Mouse (Mus musculus): ENCODE data around the gene Fasl. TPM values are rescaled to one million over a fixed set of nuclear protein-coding genes. Genes with fewer than 3 reads are reported as not detected.

Fasl gene
- polyA plus RNA-seq, 1 experiment from 2014 or later, result not detected

GRCm38 (mm10) chr1:161794447-161795211, 6.3 kb upstream of the Fasl start:
- ATAC-seq (ENCODE audit: insufficient number of reproducible peaks, insufficient read depth, low FRiP score, low read depth), result no peak
- Histone ChIP-seq H3K27me3 (ENCODE audit: control insufficient read depth, insufficient read depth, low read length) (no peaks in the 10 kb centered on the region), H3K36me3 (ENCODE audit: control insufficient read depth, insufficient read depth, low read length) (no peaks in the 10 kb centered on the region), H3K9ac (replicated peaks; ENCODE audit: low read depth, low read length) (no peak overlapping the region), H3K4me3 (ENCODE audit: low read depth, low read length) (no peak overlapping the region), H3K27ac (ENCODE audit: low read length) (no peak overlapping the region), H3K9me3 (ENCODE audit: control insufficient read depth, low read depth, low read length) (no peaks in the 10 kb centered on the region), H3K4me2 (replicated peaks; ENCODE audit: low read depth, low read length) (no peak overlapping the region), H3K4me1 (ENCODE audit: control insufficient read depth, insufficient read depth, low read length) (no peaks in the 10 kb centered on the region)
- 75% methylated on average over 10 of the region's 10 CpGs for WGBS

GRCm38 (mm10) chr1:161793321-161793720, 5.0 kb upstream of the Fasl start:
- Histone ChIP-seq H3K4me3 (ENCODE audit: low read depth, low read length) (no peak overlapping the region), H3K9ac (replicated peaks; ENCODE audit: low read depth, low read length) (no peak overlapping the region), H3K4me1 (ENCODE audit: control insufficient read depth, insufficient read depth, low read length) (no peaks in the 10 kb centered on the region), H3K9me3 (ENCODE audit: control insufficient read depth, low read depth, low read length) (no peaks in the 10 kb centered on the region), H3K27me3 (ENCODE audit: control insufficient read depth, insufficient read depth, low read length) (no peaks in the 10 kb centered on the region), H3K27ac (ENCODE audit: low read length) (no peak overlapping the region), H3K4me2 (replicated peaks; ENCODE audit: low read depth, low read length) (no peak overlapping the region), H3K36me3 (ENCODE audit: control insufficient read depth, insufficient read depth, low read length) (no peaks in the 10 kb centered on the region)
- ATAC-seq (ENCODE audit: insufficient number of reproducible peaks, insufficient read depth, low FRiP score, low read depth), result no peak
- WGBS, result 57% methylated on average over 3 of the region's 3 CpGs

DNA sequence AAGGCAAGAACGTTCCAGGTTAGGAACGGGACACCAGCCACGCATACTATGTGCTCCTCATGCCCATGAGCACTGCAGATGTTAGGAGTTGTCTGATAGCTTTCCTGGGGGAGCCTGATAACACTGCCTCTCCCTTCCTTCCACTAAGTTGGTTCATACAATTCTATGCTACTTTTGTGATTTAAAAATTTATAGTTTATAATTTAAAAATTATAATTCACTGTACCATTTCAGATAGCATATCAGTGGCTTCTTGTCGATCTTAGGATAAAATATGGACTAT, 4.3 kb upstream of the Fasl start:
- H3K4me1 ChIP-seq (ENCODE audit: control insufficient read depth, insufficient read depth, low read length), result no peaks in the 10 kb centered on the region
- 83% methylated on average over 4 of the region's 4 CpGs for WGBS
- no peak overlapping the region for H3K4me2 ChIP-seq (replicated peaks; ENCODE audit: low read depth, low read length)
- H3K4me3 ChIP-seq (ENCODE audit: low read depth, low read length), result no peak overlapping the region
- no peak overlapping the region for H3K27ac ChIP-seq (ENCODE audit: low read length)
- H3K27me3 ChIP-seq (ENCODE audit: control insufficient read depth, insufficient read depth, low read length), result no peaks in the 10 kb centered on the region
- no peak overlapping the region for H3K9ac ChIP-seq (replicated peaks; ENCODE audit: low read depth, low read length)
- ATAC-seq (ENCODE audit: insufficient number of reproducible peaks, insufficient read depth, low FRiP score, low read depth), result no peak
- no peaks in the 10 kb centered on the region for H3K36me3 ChIP-seq (ENCODE audit: control insufficient read depth, insufficient read depth, low read length)
- H3K9me3 ChIP-seq (ENCODE audit: control insufficient read depth, low read depth, low read length), result no peaks in the 10 kb centered on the region

- Histone ChIP-seq H3K4me3 (ENCODE audit: low read depth, low read length) (no peak overlapping the region), H3K9me3 (ENCODE audit: control insufficient read depth, low read depth, low read length) (no peaks in the 10 kb centered on the region), H3K27ac (ENCODE audit: low read length) (no peak overlapping the region), H3K4me2 (replicated peaks; ENCODE audit: low read depth, low read length) (no peak overlapping the region), H3K4me1 (ENCODE audit: control insufficient read depth, insufficient read depth, low read length) (no peaks in the 10 kb centered on the region), H3K9ac (replicated peaks; ENCODE audit: low read depth, low read length) (no peak overlapping the region), H3K27me3 (ENCODE audit: control insufficient read depth, insufficient read depth, low read length) (no peaks in the 10 kb centered on the region), H3K36me3 (ENCODE audit: control insufficient read depth, insufficient read depth, low read length) (no peaks in the 10 kb centered on the region)
- 88% methylated on average over 8 of the region's 8 CpGs for WGBS
- peak; percentile 65; the same call in 1 of the 2 replicates for ATAC-seq (ENCODE audit: insufficient number of reproducible peaks, insufficient read depth, low FRiP score, low read depth)
Measured at GRCm38 (mm10) chr1:161791854-161792686, 3.8 kb upstream of the Fasl start.

DNA sequence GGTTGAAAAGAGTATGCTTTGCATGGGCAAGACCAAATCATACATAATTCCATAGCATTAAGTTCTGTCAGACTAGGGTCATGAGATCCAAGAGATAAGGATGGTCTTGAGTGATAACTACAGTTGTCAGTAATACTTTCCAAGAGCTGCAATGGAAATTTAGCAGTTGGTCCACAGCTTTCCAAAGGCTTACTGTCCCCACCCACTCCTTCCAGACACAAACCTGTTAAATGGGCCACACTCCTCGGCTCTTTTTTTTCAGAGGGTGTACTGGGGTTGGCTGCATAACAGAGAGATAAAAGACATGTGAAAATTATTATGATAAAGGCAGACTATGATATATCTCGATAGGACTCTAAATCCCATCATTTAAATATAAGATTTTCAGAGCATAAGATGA, 5.6 kb downstream of the Fasl start:
- no peaks in the 10 kb centered on the region for H3K36me3 ChIP-seq (ENCODE audit: control insufficient read depth, insufficient read depth, low read length)
- H3K4me1 ChIP-seq (ENCODE audit: control insufficient read depth, insufficient read depth, low read length), result no peaks in the 10 kb centered on the region
- no peaks in the 10 kb centered on the region for H3K27me3 ChIP-seq (ENCODE audit: control insufficient read depth, insufficient read depth, low read length)
- no peak overlapping the region for H3K27ac ChIP-seq (ENCODE audit: low read length)
- no peak for ATAC-seq (ENCODE audit: insufficient number of reproducible peaks, insufficient read depth, low FRiP score, low read depth)
- H3K9me3 ChIP-seq (ENCODE audit: control insufficient read depth, low read depth, low read length), result no peaks in the 10 kb centered on the region
- 90% methylated on average over 2 of the region's 2 CpGs for WGBS
- H3K9ac ChIP-seq (replicated peaks; ENCODE audit: low read depth, low read length), result no peak overlapping the region
- H3K4me2 ChIP-seq (replicated peaks; ENCODE audit: low read depth, low read length), result no peak overlapping the region
- no peak overlapping the region for H3K4me3 ChIP-seq (ENCODE audit: low read depth, low read length)

GRCm38 (mm10) chr1:161781594-161781993, 6.7 kb downstream of the Fasl start:
- H3K4me2 ChIP-seq (replicated peaks; ENCODE audit: low read depth, low read length), result no peak overlapping the region
- H3K9me3 ChIP-seq (ENCODE audit: control insufficient read depth, low read depth, low read length), result no peaks in the 10 kb centered on the region
- H3K9ac ChIP-seq (replicated peaks; ENCODE audit: low read depth, low read length), result no peak overlapping the region
- no peak for ATAC-seq (ENCODE audit: insufficient number of reproducible peaks, insufficient read depth, low FRiP score, low read depth)
- H3K27me3 ChIP-seq (ENCODE audit: control insufficient read depth, insufficient read depth, low read length), result no peaks in the 10 kb centered on the region
- 90% methylated on average over 5 of the region's 5 CpGs for WGBS
- no peaks in the 10 kb centered on the region for H3K4me1 ChIP-seq (ENCODE audit: control insufficient read depth, insufficient read depth, low read length)
- no peak overlapping the region for H3K4me3 ChIP-seq (ENCODE audit: low read depth, low read length)
- no peaks in the 10 kb centered on the region for H3K36me3 ChIP-seq (ENCODE audit: control insufficient read depth, insufficient read depth, low read length)
- no peak overlapping the region for H3K27ac ChIP-seq (ENCODE audit: low read length)

DNA sequence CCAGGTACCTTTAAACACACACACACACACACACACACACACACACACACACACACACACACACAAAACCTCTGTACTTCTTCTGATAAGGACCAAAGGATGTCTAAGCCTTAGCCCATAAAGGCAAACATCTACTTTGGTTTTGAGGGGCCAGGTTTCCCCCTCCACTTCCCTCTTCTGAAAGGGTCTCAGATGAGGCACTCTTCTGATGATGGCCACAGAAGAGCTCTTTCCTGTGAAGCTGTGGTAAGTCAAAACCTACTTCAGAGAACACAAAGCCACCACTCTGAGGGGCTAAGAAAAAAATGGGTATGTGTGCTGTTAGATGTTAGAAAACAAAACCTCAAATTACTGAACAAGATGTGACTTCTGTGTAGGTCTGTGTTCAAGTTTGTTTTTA, 9.2 kb downstream of the Fasl start:
- H3K9ac ChIP-seq (replicated peaks; ENCODE audit: low read depth, low read length), result no peak overlapping the region
- no peaks in the 10 kb centered on the region for H3K36me3 ChIP-seq (ENCODE audit: control insufficient read depth, insufficient read depth, low read length)
- H3K4me2 ChIP-seq (replicated peaks; ENCODE audit: low read depth, low read length), result no peak overlapping the region
- no peaks in the 10 kb centered on the region for H3K27me3 ChIP-seq (ENCODE audit: control insufficient read depth, insufficient read depth, low read length)
- H3K27ac ChIP-seq (ENCODE audit: low read length), result no peak overlapping the region
- ATAC-seq (ENCODE audit: insufficient number of reproducible peaks, insufficient read depth, low FRiP score, low read depth), result no peak
- no peaks in the 10 kb centered on the region for H3K4me1 ChIP-seq (ENCODE audit: control insufficient read depth, insufficient read depth, low read length)
- H3K4me3 ChIP-seq (ENCODE audit: low read depth, low read length), result no peak overlapping the region
- H3K9me3 ChIP-seq (ENCODE audit: control insufficient read depth, low read depth, low read length), result no peaks in the 10 kb centered on the region

DNA sequence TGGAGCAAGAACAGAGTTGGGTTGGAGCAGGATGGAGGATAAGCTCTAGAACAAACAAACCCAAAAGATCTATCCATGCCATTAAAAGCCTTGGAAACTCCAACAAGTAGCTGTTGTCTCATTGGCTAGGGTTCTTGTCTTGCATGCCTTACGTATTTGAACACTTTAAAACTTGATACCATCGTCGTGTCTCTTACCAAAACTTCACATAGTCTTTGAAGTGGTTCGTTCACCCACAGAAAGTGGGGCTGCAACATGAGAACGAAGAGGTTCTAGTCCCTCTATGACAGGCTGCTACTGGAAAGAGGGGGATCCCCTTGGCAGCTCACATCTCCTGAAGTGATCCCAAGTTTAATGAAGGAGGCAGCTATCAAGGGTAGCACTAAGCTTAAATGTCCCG, 13.1 kb downstream of the Fasl start:
- Histone ChIP-seq H3K9me3 (ENCODE audit: control insufficient read depth, low read depth, low read length) (no peaks in the 10 kb centered on the region), H3K36me3 (ENCODE audit: control insufficient read depth, insufficient read depth, low read length) (no peaks in the 10 kb centered on the region), H3K27me3 (ENCODE audit: control insufficient read depth, insufficient read depth, low read length) (no peaks in the 10 kb centered on the region), H3K27ac (ENCODE audit: low read length) (no peak overlapping the region), H3K4me3 (ENCODE audit: low read depth, low read length) (no peak overlapping the region), H3K4me2 (replicated peaks; ENCODE audit: low read depth, low read length) (no peak overlapping the region), H3K4me1 (ENCODE audit: control insufficient read depth, insufficient read depth, low read length) (no peaks in the 10 kb centered on the region), H3K9ac (replicated peaks; ENCODE audit: low read depth, low read length) (no peak overlapping the region)
- WGBS, result 82% methylated on average over 6 of the region's 6 CpGs
- ATAC-seq (ENCODE audit: insufficient number of reproducible peaks, insufficient read depth, low FRiP score, low read depth), result no peak
